Mouse (Mus musculus) adrenal gland (tissue): ENCODE data around the gene Gdpd3.
"Not testable (repeated sequence)": the region's sequence is repeated elsewhere in the genome, so short reads cannot be mapped to it uniquely, and the experiment has no call there.

ENCODE experiments used
- intact Hi-C: fragments of 180-260 bp; cut with DNase I; formaldehyde crosslinking; loops from one replicate; pipeline ENCODE4 v1.15.1; 2025
- long read RNA-seq, 2 experiments: library from polyadenylated mRNA; unstranded; transcript quantifications; one replicate each; pipeline ENCODE4 v2.0.0; 2020; ENCODE audit warnings: borderline replicate concordance in 1 of 2; ENCODE audit not compliant: insufficient replicate concordance in 1 of 2

Gdpd3 gene
- long read RNA-seq, experiment 1, partial matches to known transcripts = 0 of 1 reads
- long read RNA-seq, experiment 1, other reads (novel, unspliced or antisense) = 1 of 1 reads
- long read RNA-seq, experiment 2 = 0 reads

DNA sequence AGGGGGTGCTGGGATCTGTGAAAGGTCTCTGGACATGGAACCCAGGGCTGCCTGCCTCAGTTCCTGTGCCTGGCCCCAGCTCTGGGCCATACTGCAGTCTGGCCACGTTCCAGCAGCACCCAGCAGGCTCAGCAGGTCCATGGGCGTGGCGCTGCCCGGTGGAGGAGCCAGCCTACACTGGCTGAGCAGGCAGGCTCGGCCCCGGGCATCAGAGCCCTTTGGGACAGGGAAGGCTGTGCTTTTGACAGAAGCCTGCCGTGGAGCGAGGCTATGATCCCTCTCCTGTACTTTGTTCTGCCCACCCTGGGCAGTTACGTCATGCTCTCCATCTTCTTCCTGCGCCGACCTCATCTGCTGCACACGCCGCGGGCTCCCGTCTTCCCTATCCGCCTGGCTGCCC lies at the start of gene Gdpd3:
Gdpd3 (plus strand) TSS at position 134 of the 400 bp plus-strand sequence.
- intact Hi-C loops = no loop called here

GRCm38 (mm10) chr7:126717566-126717965 lies 48.6 kb upstream of the Gdpd3 start:
- intact Hi-C loops = no loop called here

- intact Hi-C loops = no loop called here
Measured at GRCm38 (mm10) chr7:126718787-126719337, 47.3 kb upstream of the Gdpd3 start.

DNA sequence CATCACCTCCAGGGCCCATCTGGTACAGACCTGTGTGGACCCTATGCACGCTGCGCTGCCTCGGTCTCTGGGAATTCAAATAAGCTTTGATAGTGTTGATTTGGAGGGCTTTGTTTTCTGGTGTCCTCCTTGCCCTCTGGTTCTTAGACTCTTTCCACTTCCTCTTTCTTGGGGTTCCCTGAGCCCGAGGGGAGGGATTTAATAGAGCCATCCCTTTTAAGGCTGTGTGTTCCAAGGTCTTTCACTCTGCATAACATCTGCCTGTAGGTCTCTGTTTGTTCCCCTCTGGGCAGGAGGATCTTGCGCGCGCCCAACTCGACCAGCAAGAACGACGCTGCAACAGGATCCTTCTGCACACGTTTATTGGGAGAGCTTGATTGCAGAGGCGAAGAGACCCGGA lies 44.5 kb upstream of the Gdpd3 start:
- intact Hi-C loops = no loop called here

DNA sequence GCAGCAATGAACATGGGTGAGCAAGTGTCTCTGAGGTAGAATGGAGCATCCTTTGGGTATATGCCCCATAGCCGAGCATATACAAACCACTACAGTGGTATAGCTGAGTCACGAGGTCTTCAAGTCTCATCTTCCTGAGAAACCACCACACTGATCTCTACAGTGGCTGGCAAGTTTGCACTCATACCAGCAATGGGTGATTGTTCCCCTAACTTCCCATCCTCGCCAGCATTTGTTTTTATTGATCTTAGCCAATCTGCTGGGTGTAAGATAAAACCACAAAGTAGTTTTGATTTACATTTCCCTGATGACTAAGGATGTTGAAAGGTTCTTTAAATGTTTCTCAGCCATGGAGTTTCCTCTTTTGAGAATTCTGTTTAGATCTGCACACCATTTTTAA lies 41.1 kb upstream of the Gdpd3 start:
- intact Hi-C loops = no loop called here

DNA sequence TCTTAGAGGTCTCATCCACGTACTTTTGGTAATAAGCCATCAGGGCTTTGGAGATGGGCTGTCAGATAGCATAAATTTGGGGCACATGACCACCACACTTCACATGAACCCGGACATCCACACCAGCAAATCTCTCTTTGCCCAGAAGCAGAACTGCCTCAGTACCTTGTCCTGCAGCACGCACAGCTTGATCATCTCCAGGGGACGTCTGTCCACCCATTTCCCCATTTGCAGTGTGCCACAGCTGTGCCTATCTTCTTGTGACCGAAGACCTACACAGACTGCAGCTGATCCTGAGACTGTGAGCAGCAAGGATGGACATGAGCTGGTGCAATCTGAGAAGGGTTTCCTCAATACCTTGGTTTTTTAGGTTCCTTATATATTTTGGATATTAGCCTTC lies 40.5 kb upstream of the Gdpd3 start:
- intact Hi-C loops = no loop called here

- intact Hi-C loops = not testable (repeated sequence)
Measured at GRCm38 (mm10) chr7:126730256-126730789, 35.8 kb upstream of the Gdpd3 start.

GRCm38 (mm10) chr7:126736122-126736521 lies 30.0 kb upstream of the Gdpd3 start:
- intact Hi-C loops = no loop called here

DNA sequence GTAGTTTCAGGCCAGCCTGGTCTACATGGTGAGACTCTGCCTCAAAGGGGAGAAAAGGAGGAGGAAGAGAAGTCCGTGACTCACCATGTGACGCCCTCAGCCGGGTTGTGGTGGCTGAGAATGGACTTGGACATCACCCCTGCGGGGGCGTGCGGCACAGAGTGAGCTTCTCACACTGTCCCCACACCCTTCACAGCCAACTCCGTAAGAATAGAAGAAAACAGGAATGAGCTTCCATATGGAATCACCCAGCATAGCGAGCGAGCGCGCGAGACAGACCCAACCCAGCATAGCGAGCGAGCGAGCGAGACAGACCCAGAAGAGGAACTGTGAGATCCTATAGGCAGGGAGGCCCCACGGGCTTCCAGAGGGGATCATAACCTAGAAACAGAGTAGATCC lies 26.6 kb upstream of the Gdpd3 start:
- intact Hi-C loops = no loop called here

DNA sequence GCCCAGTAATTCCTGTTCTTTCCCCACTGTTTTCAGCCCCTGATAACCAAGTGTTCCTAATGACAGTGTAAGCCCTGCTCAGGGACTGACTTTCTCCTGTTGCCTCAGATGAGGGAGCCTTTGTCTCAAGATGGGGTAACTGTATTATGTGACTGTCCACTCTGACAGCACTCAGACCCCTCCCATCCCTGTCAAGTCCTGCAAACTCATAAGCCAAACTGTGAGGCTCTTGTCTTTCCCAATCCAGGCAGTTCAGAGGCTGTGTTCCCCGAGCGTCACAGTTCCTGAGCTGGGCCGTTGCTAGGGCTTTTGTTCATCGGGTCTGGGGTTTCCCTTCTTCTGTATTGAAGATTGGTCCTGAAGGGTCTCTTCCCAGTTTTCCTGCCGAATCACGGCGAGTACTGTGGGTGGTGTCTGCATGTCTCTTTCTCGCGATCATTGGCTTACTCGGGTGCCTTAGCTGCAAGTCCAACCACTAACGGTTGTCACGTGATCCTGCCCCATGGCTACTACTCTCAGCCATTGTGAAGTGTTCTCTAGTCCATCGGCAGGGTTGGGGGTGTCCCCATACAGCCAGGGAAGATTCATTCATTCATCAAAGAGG lies 25.9 kb upstream of the Gdpd3 start:
- intact Hi-C loops = no loop called here

- intact Hi-C loops = no loop called here
Measured at GRCm38 (mm10) chr7:126740977-126741376, 25.2 kb upstream of the Gdpd3 start.

- intact Hi-C loops = no loop called here
Measured at GRCm38 (mm10) chr7:126741452-126741851, 24.7 kb upstream of the Gdpd3 start.

GRCm38 (mm10) chr7:126741964-126742482 lies 24.1 kb upstream of the Gdpd3 start:
- intact Hi-C loops = no loop called here

DNA sequence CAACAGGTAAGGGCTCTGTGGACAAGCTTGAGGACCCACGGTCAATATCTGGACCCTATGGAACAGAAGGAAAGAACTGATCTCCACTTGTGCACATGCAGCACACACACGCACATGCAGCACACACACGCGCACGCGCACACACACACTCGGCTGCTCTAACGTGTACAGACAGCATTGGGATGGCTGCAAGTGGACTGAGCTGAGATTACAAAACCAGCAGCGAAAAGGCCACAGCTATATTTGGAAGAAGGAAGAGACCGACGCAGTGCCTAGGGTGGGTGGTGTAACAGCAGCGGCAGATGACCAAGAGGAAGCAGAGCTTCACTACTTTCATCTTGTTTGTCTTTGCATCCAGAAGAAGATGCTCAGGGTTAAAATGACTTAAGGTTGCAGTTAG lies 20.1 kb upstream of the Gdpd3 start:
- intact Hi-C loops = no loop called here

DNA sequence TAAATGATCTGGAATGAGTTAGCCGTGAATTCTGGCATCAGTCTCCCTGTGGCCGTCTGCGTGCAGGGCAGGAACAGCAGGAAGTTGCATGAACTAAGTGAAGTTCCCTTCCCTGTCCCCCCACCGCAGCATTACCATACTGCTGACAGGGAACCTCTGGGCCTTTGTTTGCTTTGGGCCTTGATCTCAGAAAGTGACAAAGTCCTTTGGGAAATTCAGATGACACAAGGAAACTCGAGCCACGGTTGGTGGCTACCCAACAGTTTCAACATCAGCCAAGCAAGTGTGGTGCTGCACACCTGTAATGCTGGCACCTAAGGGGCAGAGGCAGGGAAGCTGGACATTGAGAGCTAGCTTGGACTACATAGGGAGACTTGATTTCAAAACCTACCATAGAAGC lies 19.3 kb upstream of the Gdpd3 start:
- intact Hi-C loops = no loop called here

DNA sequence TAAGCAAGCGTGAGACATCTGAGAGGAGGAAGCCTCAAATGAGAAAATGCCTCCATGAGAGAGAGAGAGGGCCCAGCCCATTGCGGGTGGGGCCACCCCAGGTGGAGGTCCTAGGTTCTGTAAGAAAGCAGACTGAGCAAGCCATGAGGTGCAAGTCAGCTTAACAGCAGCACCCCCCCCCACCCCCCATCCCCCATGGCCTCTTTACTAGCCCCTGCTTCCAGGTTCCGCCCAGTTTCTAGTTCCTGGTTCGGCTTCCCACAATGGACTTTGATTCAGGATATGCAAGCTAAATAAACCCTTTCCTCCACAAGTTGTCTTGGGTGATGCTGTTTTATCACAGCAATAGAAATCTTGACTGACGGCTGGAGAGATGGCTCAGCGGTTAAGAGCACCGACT lies 17.3 kb upstream of the Gdpd3 start:
- intact Hi-C loops = no loop called here

GRCm38 (mm10) chr7:126749582-126750343 lies 16.4 kb upstream of the Gdpd3 start:
- intact Hi-C loops = loop anchor here (10.0 kb wide), 1 partner anchor 355 kb away; no protein-coding TSS in a partner anchor

DNA sequence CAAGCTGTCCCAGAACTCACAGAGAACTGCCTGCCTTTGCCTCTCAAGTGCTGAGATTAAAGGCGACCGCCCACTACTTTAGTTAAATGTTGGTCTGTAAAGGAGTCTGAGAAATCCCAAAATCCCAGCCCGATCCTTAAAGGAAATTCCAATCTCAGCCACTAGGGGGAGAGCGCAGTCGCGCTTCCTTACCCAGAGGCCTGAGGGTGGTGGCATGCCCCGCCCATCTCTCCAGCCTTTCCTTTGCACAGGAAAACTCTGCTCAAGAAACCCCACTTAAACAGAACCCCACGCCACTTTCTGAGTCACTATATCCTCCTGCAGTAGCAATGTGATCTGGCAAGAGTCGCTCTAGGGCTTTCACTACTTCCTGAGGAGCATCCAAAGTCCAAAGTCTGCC lies 11.3 kb upstream of the Gdpd3 start:
- intact Hi-C loops = loop anchor here (10.0 kb wide), 1 partner anchor 350 kb away; no protein-coding TSS in a partner anchor

DNA sequence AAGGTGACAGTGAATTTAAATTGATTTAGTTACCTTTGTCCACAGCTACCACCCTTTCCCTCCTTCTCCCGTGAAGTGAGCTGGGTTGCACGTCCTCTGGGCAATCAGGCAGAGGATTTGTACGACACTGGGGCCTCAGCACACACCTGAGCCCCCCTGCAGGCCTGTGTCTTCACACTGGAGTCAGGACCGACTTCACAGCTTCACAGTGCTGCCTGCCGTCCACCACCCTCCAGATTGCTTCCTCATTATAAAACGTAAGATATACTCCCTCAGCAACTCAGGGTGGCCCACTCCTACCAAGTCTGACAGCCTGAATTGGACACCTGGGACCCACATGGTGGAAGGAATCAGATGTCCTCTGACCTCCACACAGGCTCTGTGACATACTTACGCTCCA lies 7.6 kb upstream of the Gdpd3 start:
- intact Hi-C loops = loop anchor here (10.0 kb wide), 1 partner anchor 346 kb away; no protein-coding TSS in a partner anchor

DNA sequence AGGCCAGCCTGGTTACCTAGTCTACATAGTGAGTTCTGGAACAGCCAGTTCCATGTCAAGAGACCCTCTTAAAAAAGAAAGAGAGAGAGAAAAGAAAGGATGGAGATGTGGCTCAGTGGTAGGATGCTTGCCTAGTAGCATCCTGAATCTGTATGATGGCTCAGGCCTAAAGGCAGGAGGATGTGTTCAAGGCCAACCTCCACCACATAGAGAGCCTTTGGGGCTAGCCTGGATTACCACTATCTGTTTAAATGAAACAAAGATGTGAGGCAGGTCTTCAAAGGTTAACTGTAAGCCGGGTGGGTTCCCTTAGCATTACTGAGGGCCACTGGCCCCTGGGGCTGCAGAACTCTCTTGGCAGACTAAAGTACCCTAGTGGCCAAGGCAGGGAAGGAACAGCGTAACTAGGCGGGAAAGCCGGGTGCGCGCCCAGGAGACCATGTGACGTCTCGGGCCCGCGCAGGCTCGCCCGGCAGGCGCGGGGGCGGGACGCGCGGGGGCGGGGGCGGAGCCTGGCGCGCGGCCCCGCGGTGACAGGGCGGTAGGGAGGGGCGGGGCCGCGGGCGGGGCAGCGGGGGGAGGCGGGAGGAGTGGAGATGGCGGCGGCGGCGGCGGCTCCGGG lies 7.0 kb upstream of the Gdpd3 start, which contains the start of gene Mapk3:
Mapk3 (plus strand) TSS at position 552 of the 622 bp plus-strand sequence.
- intact Hi-C loops = loop anchor here (10.0 kb wide), 1 partner anchor 346 kb away; no protein-coding TSS in a partner anchor
